Mouse (Mus musculus) forebrain, embryonic 11.5 days (tissue): ENCODE measurements around the gene Stx8. TPM values are rescaled to one million over a fixed set of nuclear protein-coding genes. Genes with fewer than 3 reads are reported as not detected.

ENCODE experiments used
- ATAC-seq: fragments of 200-750 bp; cut with Nextera tagmentation; replicated peaks from 2 replicates; pipeline ENCODE4 v1.8.0; 2017; ENCODE audit warnings: moderate TSS enrichment; ENCODE audit not compliant: low FRiP score
- DNase-seq: peaks from one replicate; pipeline ENCODE4 v3.0.0-alpha.2; 2017; ENCODE audit warnings: low spot score
- H3K27ac ChIP-seq: fragments of 300-500 bp; sonication (generic); 2 replicates; pipeline ENCODE4 v1.5.1; 2014; ENCODE audit warnings: low read depth, low read length
- H3K27me3 ChIP-seq: fragments of 300-500 bp; sonication (generic); 2 replicates; pipeline ENCODE4 v1.6.1; 2014; ENCODE audit warnings: mild to moderate bottlenecking, low read length, mixed read lengths; ENCODE audit not compliant: control insufficient read depth, insufficient read depth
- H3K36me3 ChIP-seq: fragments of 300-500 bp; sonication (generic); 2 replicates; pipeline ENCODE4 v1.6.1; 2014; ENCODE audit warnings: mild to moderate bottlenecking, low read length, moderate library complexity, mixed read lengths; ENCODE audit not compliant: control insufficient read depth, insufficient read depth
- H3K4me1 ChIP-seq: fragments of 300-500 bp; sonication (generic); replicated peaks from 2 replicates; pipeline ENCODE4 v1.6.1; 2014; ENCODE audit warnings: low read length, mixed read lengths; ENCODE audit not compliant: control insufficient read depth, insufficient read depth
- H3K4me2 ChIP-seq: fragments of 300-500 bp; sonication (generic); 2 replicates; pipeline ENCODE4 v1.6.1; 2014; ENCODE audit warnings: low read depth, mild to moderate bottlenecking, low read length, moderate library complexity, mixed read lengths; ENCODE audit not compliant: severe bottlenecking
- H3K4me3 ChIP-seq: fragments of 300-500 bp; sonication (generic); 2 replicates; pipeline ENCODE4 v1.5.1; 2014; ENCODE audit warnings: low read depth, low read length
- H3K9ac ChIP-seq: fragments of 300-500 bp; sonication (generic); 2 replicates; pipeline ENCODE4 v1.6.1; 2014; ENCODE audit warnings: low read length
- H3K9me3 ChIP-seq: fragments of 300-500 bp; sonication (generic); 2 replicates; pipeline ENCODE4 v1.6.1; 2016; ENCODE audit warnings: low read length, mixed read lengths; ENCODE audit not compliant: control insufficient read depth
- WGBS: fragments of 180-500 bp; shearing (Covaris S2); extraction: QIAGEN DNeasy Blood & Tissue Kit; methylation state at CpG from one replicate; pipeline ENCODE4 v1.1.7; 2014; 5-methylcytosine and 5-hydroxymethylcytosine counted together
- polyA plus RNA-seq: library from polyadenylated mRNA; unstranded; fragments of >200 nt; fragmentation: Nextera tagmentation; extraction: Ambion mirVana; gene quantifications from 2 replicates; pipeline ENCODE4 v1.2.1, GENCODE M21; 2014

Stx8 gene
- polyA plus RNA-seq, 1 experiment from 2014 or later = 52.6 TPM

GRCm38 (mm10) chr11:68209506-68209905 lies 243.5 kb downstream of the Stx8 start:
- H3K4me1 ChIP-seq = peaks cover 3% of the 10 kb centered on the region
- H3K27me3 ChIP-seq = no peaks in the 10 kb centered on the region
- no peak overlapping the region for H3K4me3 ChIP-seq
- no peak overlapping the region for H3K27ac ChIP-seq
- no peak overlapping the region for H3K9ac ChIP-seq
- H3K36me3 ChIP-seq = no peaks in the 10 kb centered on the region
- 89% methylated on average over 4 of the region's 4 CpGs for WGBS
- no peak overlapping the region for H3K4me2 ChIP-seq
- ATAC-seq = no peak
- H3K9me3 ChIP-seq = no peaks in the 10 kb centered on the region
- no peak for DNase-seq

GRCm38 (mm10) chr11:68210714-68211113 lies 244.7 kb downstream of the Stx8 start:
- no peak overlapping the region for H3K27ac ChIP-seq
- no peaks in the 10 kb centered on the region for H3K36me3 ChIP-seq
- no peak overlapping the region for H3K4me2 ChIP-seq
- H3K4me1 ChIP-seq = peaks cover 13% of the 10 kb centered on the region
- no peak for ATAC-seq
- no peak overlapping the region for H3K4me3 ChIP-seq
- H3K9ac ChIP-seq = no peak overlapping the region
- 95% methylated on average over 5 of the region's 5 CpGs for WGBS
- no peaks in the 10 kb centered on the region for H3K27me3 ChIP-seq
- DNase-seq = no peak
- H3K9me3 ChIP-seq = no peaks in the 10 kb centered on the region

- no peak for DNase-seq
Measured at GRCm38 (mm10) chr11:68211924-68212578, 246.1 kb downstream of the Stx8 start.

GRCm38 (mm10) chr11:68213896-68214295 lies 247.9 kb downstream of the Stx8 start:
- Histone ChIP-seq H3K4me2 (no peak overlapping the region), H3K4me1 (peaks cover 22% of the 10 kb centered on the region), H3K4me3 (no peak overlapping the region), H3K27ac (no peak overlapping the region), H3K9ac (no peak overlapping the region), H3K36me3 (no peaks in the 10 kb centered on the region), H3K27me3 (no peaks in the 10 kb centered on the region), H3K9me3 (no peaks in the 10 kb centered on the region)
- ATAC-seq (no peak), DNase-seq (no peak)
- 90% methylated on average over 3 of the region's 3 CpGs for WGBS

More at GRCm38 (mm10) chr11:68211924-68212578, 246.1 kb downstream of the Stx8 start:
- Histone ChIP-seq H3K4me2 (no peak overlapping the region), H3K27ac (no peak overlapping the region), H3K4me3 (no peak overlapping the region), H3K9me3 (no peaks in the 10 kb centered on the region), H3K4me1 (peaks cover 22% of the 10 kb centered on the region), H3K9ac (no peak overlapping the region), H3K36me3 (no peaks in the 10 kb centered on the region), H3K27me3 (no peaks in the 10 kb centered on the region)
- WGBS = 59% methylated on average over 8 of the region's 8 CpGs
- ATAC-seq = no peak

- Histone ChIP-seq H3K4me2 (no peak overlapping the region), H3K9ac (peak overlapping the region; percentile 28; the same call in 1 of the 2 replicates), H3K27me3 (no peaks in the 10 kb centered on the region), H3K4me3 (no peak overlapping the region), H3K4me1 (peaks cover 22% of the 10 kb centered on the region), H3K27ac (peak overlapping the region; percentile 78), H3K9me3 (no peaks in the 10 kb centered on the region), H3K36me3 (no peaks in the 10 kb centered on the region)
- 61% methylated on average over 9 of the region's 9 CpGs for WGBS
- peak; percentile 34; the same call in 1 of the 2 replicates for ATAC-seq
- no peak for DNase-seq
Measured at GRCm38 (mm10) chr11:68214496-68215205, 248.7 kb downstream of the Stx8 start.

GRCm38 (mm10) chr11:68215206-68215912 lies 249.4 kb downstream of the Stx8 start:
- Histone ChIP-seq H3K4me3 (no peak overlapping the region), H3K27me3 (no peaks in the 10 kb centered on the region), H3K4me1 (peaks cover 22% of the 10 kb centered on the region), H3K27ac (peak overlapping the region; percentile 83), H3K9me3 (no peaks in the 10 kb centered on the region), H3K9ac (peak overlapping the region; percentile 2; the same call in 1 of the 2 replicates), H3K4me2 (no peak overlapping the region), H3K36me3 (no peaks in the 10 kb centered on the region)
- ATAC-seq = peak; percentile 61
- DNase-seq = peak; percentile 82
- 23% methylated on average over 6 of the region's 6 CpGs for WGBS

- ATAC-seq (no peak), DNase-seq (no peak)
- no peaks in the 10 kb centered on the region for H3K36me3 ChIP-seq
- 74% methylated on average over 11 of the region's 11 CpGs for WGBS
- H3K9me3 ChIP-seq = no peaks in the 10 kb centered on the region
- H3K27ac ChIP-seq = peak overlapping the region; percentile 83
- H3K4me2 ChIP-seq = no peak overlapping the region
- H3K4me3 ChIP-seq = no peak overlapping the region
- H3K4me1 ChIP-seq = peaks cover 22% of the 10 kb centered on the region
- no peak overlapping the region for H3K9ac ChIP-seq
- no peaks in the 10 kb centered on the region for H3K27me3 ChIP-seq
Measured at GRCm38 (mm10) chr11:68216041-68216440, 250.0 kb downstream of the Stx8 start.

GRCm38 (mm10) chr11:68220733-68221132 lies 254.7 kb downstream of the Stx8 start:
- WGBS = 76% methylated on average over 4 of the region's 4 CpGs

More at GRCm38 (mm10) chr11:68220733-68221132, 254.7 kb downstream of the Stx8 start:
- Histone ChIP-seq H3K27me3 (no peaks in the 10 kb centered on the region), H3K27ac (no peak overlapping the region), H3K9me3 (no peaks in the 10 kb centered on the region), H3K4me2 (no peak overlapping the region), H3K36me3 (no peaks in the 10 kb centered on the region), H3K4me3 (no peak overlapping the region), H3K9ac (no peak overlapping the region), H3K4me1 (peaks cover 9% of the 10 kb centered on the region)
- no peak for DNase-seq
- no peak for ATAC-seq
